Mouse (Mus musculus) ES-Bruce4 (cell line): ENCODE measurements around the gene Hoxa9. TPM values are rescaled to one million over a fixed set of nuclear protein-coding genes. Genes with fewer than 3 reads are reported as not detected.

ENCODE experiments used
- H3K27ac ChIP-seq: 2 replicates; pipeline ENCODE4 v1.5.1; 2012; ENCODE audit warnings: low read length, inconsistent platforms; ENCODE audit not compliant: insufficient read depth
- H3K27me3 ChIP-seq: 2 replicates; pipeline ENCODE4 v1.6.1; 2012; ENCODE audit warnings: mild to moderate bottlenecking, low read length, inconsistent platforms; ENCODE audit not compliant: control insufficient read depth, poor library complexity, insufficient read depth, severe bottlenecking
- H3K36me3 ChIP-seq: 2 replicates; pipeline ENCODE4 v1.6.1; 2012; ENCODE audit warnings: inconsistent platforms, mild to moderate bottlenecking, low read length, moderate library complexity; ENCODE audit not compliant: control insufficient read depth, poor library complexity, insufficient read depth, severe bottlenecking
- H3K4me1 ChIP-seq: one replicate; pipeline ENCODE4 v1.8.1; 2011; ENCODE audit warnings: low read length; ENCODE audit not compliant: control insufficient read depth, insufficient read depth
- H3K4me3 ChIP-seq: 2 replicates; pipeline ENCODE4 v1.5.1; 2011; ENCODE audit warnings: low read depth, mild to moderate bottlenecking, low read length
- H3K9ac ChIP-seq: 2 replicates; pipeline ENCODE4 v1.6.1; 2012; ENCODE audit warnings: low read depth, mild to moderate bottlenecking, inconsistent platforms; ENCODE audit not compliant: poor library complexity, severe bottlenecking
- H3K9me3 ChIP-seq: replicated peaks from 2 replicates; pipeline ENCODE4 v1.6.1; 2012; ENCODE audit warnings: mild to moderate bottlenecking, low read length, inconsistent platforms; ENCODE audit not compliant: control insufficient read depth, poor library complexity, insufficient read depth, severe bottlenecking
- CTCF ChIP-seq: IDR thresholded peaks from one replicate; pipeline ENCODE4 v1.8.1; 2011; ENCODE audit warnings: low read depth, low read length
- EP300 ChIP-seq: IDR thresholded peaks from 2 replicates; pipeline ENCODE4 v1.6.1; 2011; ENCODE audit warnings: low read depth, low read length; ENCODE audit not compliant: insufficient read depth
- POLR2A ChIP-seq: IDR thresholded peaks from one replicate; pipeline ENCODE4 v1.8.1; 2011; ENCODE audit warnings: low read length; ENCODE audit not compliant: insufficient read depth
- polyA plus RNA-seq: library from polyadenylated mRNA; stranded (reverse); fragments of >200 nt; gene quantifications from 2 replicates; pipeline ENCODE4 v1.2.4, GENCODE M21; 2011; ENCODE audit warnings: low read depth; ENCODE audit not compliant: missing spikeins, insufficient read depth, insufficient read length

The Hoxa9 gene
- polyA plus RNA-seq, 1 experiment: not detected

- Histone ChIP-seq H3K27me3 (peaks cover 27% of the 10 kb centered on the region), H3K9ac (no peak overlapping the region), H3K4me3 (no peak overlapping the region), H3K27ac (no peak overlapping the region), H3K4me1 (no peaks in the 10 kb centered on the region), H3K9me3 (no peaks in the 10 kb centered on the region), H3K36me3 (no peaks in the 10 kb centered on the region)
- TF ChIP-seq EP300 (no peak), CTCF (no peak), POLR2A (no peak)
These were observed 30.7 kb downstream of the Hoxa9 start for GRCm38 (mm10) chr6:52200073-52200750.

- Histone ChIP-seq H3K27ac (no peak overlapping the region), H3K9ac (no peak overlapping the region), H3K27me3 (peaks cover 26% of the 10 kb centered on the region), H3K36me3 (no peaks in the 10 kb centered on the region), H3K9me3 (no peaks in the 10 kb centered on the region), H3K4me1 (no peaks in the 10 kb centered on the region), H3K4me3 (no peak overlapping the region)
- TF ChIP-seq CTCF (peak; percentile 36), POLR2A (no peak), EP300 (no peak)
These were observed 33.6 kb downstream of the Hoxa9 start for GRCm38 (mm10) chr6:52197271-52197670.

GRCm38 (mm10) chr6:52196811-52197210 lies 34.1 kb downstream of the Hoxa9 start:
- H3K27me3 ChIP-seq: peaks cover 24% of the 10 kb centered on the region

GRCm38 (mm10) chr6:52194690-52195089 lies 36.2 kb downstream of the Hoxa9 start:
- Histone ChIP-seq H3K9me3 (no peaks in the 10 kb centered on the region), H3K36me3 (no peaks in the 10 kb centered on the region), H3K27ac (no peak overlapping the region), H3K4me1 (no peaks in the 10 kb centered on the region), H3K27me3 (peaks cover 27% of the 10 kb centered on the region), H3K9ac (no peak overlapping the region), H3K4me3 (no peak overlapping the region)
- no peak for TF ChIP-seq CTCF
- TF ChIP-seq POLR2A: no peak
- no peak for TF ChIP-seq EP300

More at GRCm38 (mm10) chr6:52196811-52197210, 34.1 kb downstream of the Hoxa9 start:
- Histone ChIP-seq H3K4me1 (no peaks in the 10 kb centered on the region), H3K4me3 (no peak overlapping the region), H3K27ac (no peak overlapping the region), H3K9me3 (no peaks in the 10 kb centered on the region), H3K9ac (no peak overlapping the region), H3K36me3 (no peaks in the 10 kb centered on the region)
- TF ChIP-seq POLR2A: no peak
- no peak for TF ChIP-seq CTCF
- no peak for TF ChIP-seq EP300

GRCm38 (mm10) chr6:52191860-52192550 lies 38.9 kb downstream of the Hoxa9 start:
- H3K4me1 ChIP-seq: no peaks in the 10 kb centered on the region
- H3K36me3 ChIP-seq: no peaks in the 10 kb centered on the region
- no peak overlapping the region for H3K27ac ChIP-seq
- H3K27me3 ChIP-seq: peaks cover 29% of the 10 kb centered on the region
- H3K9me3 ChIP-seq: no peaks in the 10 kb centered on the region
- peak overlapping the region; percentile 66 for H3K4me3 ChIP-seq
- TF ChIP-seq POLR2A: no peak
- no peak for TF ChIP-seq CTCF
- no peak for TF ChIP-seq EP300
- peak overlapping the region; percentile 37 for H3K9ac ChIP-seq
